Comparison of ENCODE assay signal across 18 mouse cellular contexts in the genomic region with DNA sequence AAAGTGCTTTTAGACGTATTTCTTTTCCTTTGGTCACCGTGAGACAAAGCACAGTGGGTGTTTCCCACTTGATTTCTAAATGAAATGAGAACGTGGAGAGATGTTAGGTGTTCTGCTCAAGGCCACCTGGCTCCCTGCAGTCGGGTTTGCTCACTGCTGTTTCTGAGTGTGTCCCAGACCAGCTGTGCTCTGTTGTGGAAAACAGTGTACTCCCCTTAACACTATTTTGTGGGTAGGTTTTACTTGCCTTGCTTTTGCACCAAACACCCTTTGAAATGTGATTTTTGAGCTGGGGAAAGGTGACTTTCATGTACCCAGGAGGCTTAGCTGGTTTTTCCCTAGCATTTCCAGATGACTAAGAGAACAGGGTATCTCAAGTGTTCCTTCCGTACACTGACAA. TPM values are rescaled to one million over a fixed set of nuclear protein-coding genes. Genes with fewer than 3 reads are reported as not detected.
DNase-seq lines count a peak whose midpoint lies in the region; ATAC-seq and TF ChIP-seq lines count a peak whose summit lies in the region.
"Had no signal": no experiment of that assay in that cellular context is flagged by ENCODE, and none has a peak within 500 bp of the region (broad histone marks: within the 10 kb centered on the region; RNA-seq: fewer than 3 reads in every experiment).

No protein-coding gene starts in this region.

- H3K36me3 ChIP-seq in heart, embryonic 12.5 days = no peaks in the 10 kb centered on the region
- no peaks in the 10 kb centered on the region for H3K36me3 ChIP-seq in heart, embryonic 16.5 days (ENCODE audit: control insufficient read depth, insufficient read depth)
- H3K36me3 ChIP-seq: embryonic facial prominence, embryonic 13.5 days; forebrain, embryonic 12.5 days; hindbrain, embryonic 10.5 days; intestine, embryonic 15.5 days had no signal

- DNase-seq in gastrocnemius, adult 2 months = no peak
- DNase-seq in gastrocnemius, postnatal 10 days = no peak
- DNase-seq in heart, postnatal 14 days = no peak
- no peak for DNase-seq in heart, postnatal 25 days (ENCODE audit: low spot score)
- no peak for DNase-seq in retina, embryonic 14.5 days (ENCODE audit: low spot score)
- DNase-seq: adrenal gland, adult 8-10 months; cerebellum, adult 18-20 months; cerebellum, adult 9-11 months; cerebellum, postnatal 36 days; kidney, adult 18-20 months; kidney, postnatal 10 days had no signal

- H3K27me3 ChIP-seq in heart, embryonic 12.5 days (replicated peaks) = no peaks in the 10 kb centered on the region
- no peaks in the 10 kb centered on the region for H3K27me3 ChIP-seq in heart, embryonic 16.5 days (ENCODE audit: control insufficient read depth, insufficient read depth, low read length)
- H3K27me3 ChIP-seq: forebrain, embryonic 12.5 days; intestine, embryonic 15.5 days had no signal

- H3K27ac ChIP-seq in gastrocnemius, adult 2 months = 0 out of 2 replicates have a peak overlapping the region, but pooled peaks have one; percentile 12
- 0 out of 2 replicates have a peak overlapping the region, but pooled peaks have one; percentile 6 for H3K27ac ChIP-seq in heart, embryonic 12.5 days (ENCODE audit: poor library complexity, severe bottlenecking)
- no peak overlapping the region for H3K27ac ChIP-seq in heart, embryonic 16.5 days (ENCODE audit: low read length)
- H3K27ac ChIP-seq: embryonic facial prominence, embryonic 13.5 days; hindbrain, embryonic 14.5 days; intestine, embryonic 15.5 days had no signal

- peak overlapping the region; percentile 10 for H3K4me2 ChIP-seq in heart, embryonic 12.5 days
- H3K4me2 ChIP-seq in heart, embryonic 16.5 days (ENCODE audit: low read depth, low read length) = peak overlapping the region; percentile 43
- H3K4me2 ChIP-seq: embryonic facial prominence, embryonic 13.5 days; hindbrain, embryonic 14.5 days; intestine, embryonic 15.5 days had no signal

- H3K4me1 ChIP-seq in heart, embryonic 12.5 days (replicated peaks) = peaks cover 49% of the 10 kb centered on the region
- peaks cover 33% of the 10 kb centered on the region for H3K4me1 ChIP-seq in heart, embryonic 16.5 days (ENCODE audit: control insufficient read depth, insufficient read depth, low read length)

- H3K9me3 ChIP-seq in heart, embryonic 12.5 days (replicated peaks) = 0 out of 2 replicates have a peak, but pooled peaks cover 3% of the 10 kb centered on the region
- no peaks in the 10 kb centered on the region for H3K9me3 ChIP-seq in heart, embryonic 16.5 days (replicated peaks; ENCODE audit: control insufficient read depth, low read length)
- H3K9me3 ChIP-seq: embryonic facial prominence, embryonic 13.5 days; forebrain, embryonic 12.5 days; hindbrain, embryonic 10.5 days; intestine, embryonic 15.5 days had no signal

- TF ChIP-seq CTCF in gastrocnemius, adult 2 months (IDR thresholded peaks at IDR 0.05) = no peak

- WGBS in heart, embryonic 12.5 days = 50% methylated on average over 5 of the region's 5 CpGs
- WGBS in heart, embryonic 16.5 days = 43% methylated on average over 5 of the region's 5 CpGs

- ATAC-seq in heart, embryonic 12.5 days (ENCODE audit: insufficient number of reproducible peaks, low FRiP score) = no peak
- no peak for ATAC-seq in heart, embryonic 16.5 days (replicated peaks; ENCODE audit: extremely low read depth, insufficient read depth, low FRiP score)
- ATAC-seq: intestine, embryonic 15.5 days had no signal

- intact Hi-C loops in gastrocnemius, adult 2 months (cut with DNase I) = no loop called here
- intact Hi-C loops in heart, postnatal 14 days (cut with DNase I) = no loop called here
- intact Hi-C loops in heart, postnatal 25 days (cut with DNase I) = loop anchor here (5.0 kb wide), 1 partner anchor 109 kb away; the partner anchor contains the start of gene Xpr1

- peak overlapping the region; percentile 26; the same call in 1 of the 2 replicates for H3K4me3 ChIP-seq in gastrocnemius, adult 2 months
- no peak overlapping the region for H3K4me3 ChIP-seq in heart, embryonic 12.5 days
- 0 out of 2 replicates have a peak overlapping the region, but pooled peaks have one; percentile 12 for H3K4me3 ChIP-seq in heart, embryonic 16.5 days (ENCODE audit: low read length)
- H3K4me3 ChIP-seq: embryonic facial prominence, embryonic 13.5 days; forebrain, embryonic 12.5 days; hindbrain, embryonic 10.5 days; intestine, embryonic 15.5 days had no signal

- 0 out of 2 replicates have a peak overlapping the region, but pooled peaks have one; percentile 29 for H3K9ac ChIP-seq in heart, embryonic 12.5 days
- H3K9ac ChIP-seq in heart, embryonic 16.5 days (ENCODE audit: low read length) = peak overlapping the region; percentile 31
- H3K9ac ChIP-seq: embryonic facial prominence, embryonic 13.5 days; forebrain, embryonic 12.5 days; hindbrain, embryonic 14.5 days; intestine, embryonic 15.5 days had no signal

RNA-seq across cellular contexts. Expression of gene Acbd6, which starts 31.7 kb away (rescaled TPM):
- 10 to 100 TPM; 54.4 to 65.2 TPM for total RNA-seq in gastrocnemius, adult 2 months (2021)
- total RNA-seq in gastrocnemius, postnatal 10 days (2021) = 10 to 100 TPM; 56.2 to 59.8 TPM
- polyA plus RNA-seq in heart, embryonic 12.5 days (2016; fragmentation: Nextera tagmentation; extraction: Ambion mirVana) = 69.7 and 71.7 TPM in 2 replicates
- 10 to 100 TPM; 46.4 to 50.3 TPM for total RNA-seq in heart, postnatal 14 days (2021)
- polyA plus RNA-seq in heart, embryonic 16.5 days (2015; fragmentation: Nextera tagmentation; extraction: Ambion mirVana) = 50.5 and 55.4 TPM in 2 replicates
- 10 to 100 TPM; 57.5 to 59.3 TPM for total RNA-seq in heart, postnatal 25 days (2021)
